Mouse (Mus musculus) thymus, postnatal 25 days (tissue): Measurements from ENCODE around the gene Sytl3.
A peak's percentile ranks its signal among the peaks of the same experiment; 100 is the strongest.

Source experiments
- DNase-seq: peaks from one replicate; pipeline ENCODE4 v3.0.0; 2022

Gene Sytl3

GRCm38 (mm10) chr17:6759717-6760292, 100.9 kb downstream of the Sytl3 start:
- no peak for DNase-seq

- DNase-seq: no peak
These were observed 104.8 kb downstream of the Sytl3 start for GRCm38 (mm10) chr17:6763513-6764226.

- no peak for DNase-seq
These were observed 105.3 kb downstream of the Sytl3 start for GRCm38 (mm10) chr17:6764227-6764593.

GRCm38 (mm10) chr17:6764730-6765129, 105.8 kb downstream of the Sytl3 start:
- no peak for DNase-seq

GRCm38 (mm10) chr17:6765886-6766285, 107.0 kb downstream of the Sytl3 start:
- no peak for DNase-seq

- DNase-seq: no peak
These were observed 107.9 kb downstream of the Sytl3 start for GRCm38 (mm10) chr17:6766823-6767222.

GRCm38 (mm10) chr17:6767771-6768170, 108.9 kb downstream of the Sytl3 start:
- no peak for DNase-seq

GRCm38 (mm10) chr17:6768301-6768788, 109.5 kb downstream of the Sytl3 start:
- DNase-seq: no peak

- DNase-seq: no peak
These were observed 110.7 kb downstream of the Sytl3 start for GRCm38 (mm10) chr17:6769602-6770001.

GRCm38 (mm10) chr17:6771661-6772489, 113.0 kb downstream of the Sytl3 start:
- no peak for DNase-seq

GRCm38 (mm10) chr17:6772490-6772773, 113.5 kb downstream of the Sytl3 start:
- no peak for DNase-seq

GRCm38 (mm10) chr17:6773249-6773966, 114.5 kb downstream of the Sytl3 start:
- DNase-seq: no peak

- no peak for DNase-seq
These were observed 116.3 kb downstream of the Sytl3 start for GRCm38 (mm10) chr17:6775221-6775620.

GRCm38 (mm10) chr17:6775671-6776070, 116.8 kb downstream of the Sytl3 start:
- DNase-seq: no peak

- DNase-seq: no peak
These were observed 117.2 kb downstream of the Sytl3 start for GRCm38 (mm10) chr17:6776123-6776522.

- no peak for DNase-seq
These were observed 117.7 kb downstream of the Sytl3 start for GRCm38 (mm10) chr17:6776576-6776975.

- no peak for DNase-seq
These were observed 118.2 kb downstream of the Sytl3 start for GRCm38 (mm10) chr17:6777061-6777460.

GRCm38 (mm10) chr17:6777629-6778331, 118.9 kb downstream of the Sytl3 start:
- DNase-seq: peak; percentile 75

GRCm38 (mm10) chr17:6778332-6778683, 119.4 kb downstream of the Sytl3 start:
- DNase-seq: peak; percentile 58

- DNase-seq: peak; percentile 57
These were observed 120.0 kb downstream of the Sytl3 start for GRCm38 (mm10) chr17:6778771-6779509.

GRCm38 (mm10) chr17:6779632-6780031, 120.7 kb downstream of the Sytl3 start:
- no peak for DNase-seq

GRCm38 (mm10) chr17:6780521-6781115, 121.7 kb downstream of the Sytl3 start:
- no peak for DNase-seq
